Mouse (Mus musculus) liver, adult 2 months (tissue): ENCODE results near the gene Tbc1d7.

ENCODE experiments used
- CTCF ChIP-seq: fragments of 200-500 bp; IDR thresholded peaks from 2 replicates; pipeline ENCODE4 v1.5.1; 2011; ENCODE audit warnings: low read depth, low read length, control low read depth
- POLR2A ChIP-seq: fragments of 200-500 bp; IDR thresholded peaks from 2 replicates; pipeline ENCODE4 v1.6.1; 2011; ENCODE audit warnings: low read length, control low read depth; ENCODE audit not compliant: insufficient read depth; ENCODE audit errors: extremely low read depth

DNA sequence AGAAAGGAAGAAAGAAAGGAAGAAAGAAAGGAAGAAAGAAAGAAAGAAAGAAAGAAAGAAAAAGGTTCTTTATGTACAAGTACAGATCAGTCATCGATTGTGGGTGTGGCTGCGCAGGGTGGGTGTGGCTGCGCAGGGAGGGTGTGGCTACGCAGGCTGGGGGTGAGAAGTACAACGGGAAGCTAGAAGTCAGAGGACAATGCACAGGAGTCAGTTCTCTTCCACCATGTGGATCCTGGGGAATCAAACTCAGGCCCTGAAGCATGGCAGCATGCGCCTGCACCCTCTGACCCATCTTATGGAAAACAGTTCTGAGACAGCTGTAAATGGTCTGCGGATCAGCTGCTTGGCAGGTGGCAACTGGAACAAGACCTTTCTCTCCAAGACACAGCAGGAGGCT lies 9.8 kb upstream of the Tbc1d7 start:
- TF ChIP-seq POLR2A (no peak), CTCF (no peak)
